Mouse (Mus musculus): ENCODE data around the gene Grm4.

- no peak for TF ChIP-seq CTCF (IDR thresholded peaks at IDR 0.05; ENCODE audit: low read depth)
- no peak for TF ChIP-seq EP300 (optimal IDR thresholded peaks at IDR 0.05)
Observed at GRCm38 (mm10) chr17:27508513-27508912, 12.7 kb downstream of the Grm4 start.

Data from stomach, postnatal 0 days (tissue).